Comparison of ENCODE assay signal across 8 mouse cellular contexts in genomic region chr7:29309749-29310148, GRCm38 (mm10). TPM values are rescaled to one million over a fixed set of nuclear protein-coding genes. Genes with fewer than 3 reads are reported as not detected.
DNase-seq lines count a peak whose midpoint lies in the region; ATAC-seq and TF ChIP-seq lines count a peak whose summit lies in the region.

No protein-coding gene starts in this region.

- peak overlapping the region; percentile 91 for H3K27ac ChIP-seq in layer of hippocampus, adult 2 months
- peak overlapping the region; percentile 33; the same call in 1 of the 2 replicates for H3K27ac ChIP-seq in embryonic facial prominence, embryonic 14.5 days (replicated peaks; ENCODE audit: low read depth, low read length)
- no peak overlapping the region for H3K27ac ChIP-seq in intestine, embryonic 16.5 days (ENCODE audit: low read length)
- H3K27ac ChIP-seq in neural tube, embryonic 13.5 days (replicated peaks): peak overlapping the region; percentile 79

- H3K4me1 ChIP-seq in embryonic facial prominence, embryonic 14.5 days (ENCODE audit: control insufficient read depth, insufficient read depth, low read length): peaks cover 36% of the 10 kb centered on the region
- H3K4me1 ChIP-seq in intestine, embryonic 16.5 days (ENCODE audit: control insufficient read depth, insufficient read depth, low read length): peaks cover 29% of the 10 kb centered on the region
- peaks cover 88% of the 10 kb centered on the region for H3K4me1 ChIP-seq in neural tube, embryonic 13.5 days (replicated peaks)

- no peak for TF ChIP-seq CTCF in layer of hippocampus, adult 2 months (conservative IDR thresholded peaks at IDR 0.05)

- H3K4me2 ChIP-seq in embryonic facial prominence, embryonic 14.5 days (ENCODE audit: low read depth, low read length): peak overlapping the region; percentile 97
- H3K4me2 ChIP-seq in intestine, embryonic 16.5 days (ENCODE audit: low read depth, low read length): peak overlapping the region; percentile 89
- peak overlapping the region; percentile 93 for H3K4me2 ChIP-seq in neural tube, embryonic 13.5 days

- 0 out of 2 replicates have a peak, but pooled peaks cover 8% of the 10 kb centered on the region for H3K27me3 ChIP-seq in embryonic facial prominence, embryonic 14.5 days (replicated peaks; ENCODE audit: control insufficient read depth, insufficient read depth, low read length)
- H3K27me3 ChIP-seq in intestine, embryonic 16.5 days (replicated peaks; ENCODE audit: control insufficient read depth, insufficient read depth, low read length): peaks cover 14% of the 10 kb centered on the region
- H3K27me3 ChIP-seq in neural tube, embryonic 13.5 days: no peaks in the 10 kb centered on the region

- H3K36me3 ChIP-seq in embryonic facial prominence, embryonic 14.5 days (ENCODE audit: control insufficient read depth, insufficient read depth, low read length): no peaks in the 10 kb centered on the region; the same call in 1 of the 2 replicates
- H3K36me3 ChIP-seq in intestine, embryonic 16.5 days (ENCODE audit: control insufficient read depth, insufficient read depth, low read length): no peaks in the 10 kb centered on the region
- peaks cover 33% of the 10 kb centered on the region for H3K36me3 ChIP-seq in neural tube, embryonic 13.5 days

- no peak for ATAC-seq in embryonic facial prominence, embryonic 14.5 days (ENCODE audit: low read depth)
- ATAC-seq in intestine, embryonic 16.5 days: no peak
- no peak for ATAC-seq in neural tube, embryonic 13.5 days (ENCODE audit: low read depth)
- no peak for ATAC-seq in megakaryocyte-erythroid progenitor cell, adult 5-6 weeks (replicated peaks; ENCODE audit: low FRiP score, low TSS enrichment, poor library complexity, severe bottlenecking)

- peak overlapping the region; percentile 73 for H3K4me3 ChIP-seq in layer of hippocampus, adult 2 months
- peak overlapping the region; percentile 68 for H3K4me3 ChIP-seq in embryonic facial prominence, embryonic 14.5 days (ENCODE audit: low read depth, low read length)
- H3K4me3 ChIP-seq in intestine, embryonic 16.5 days (ENCODE audit: low read length): peak overlapping the region; percentile 53
- H3K4me3 ChIP-seq in neural tube, embryonic 13.5 days: peak overlapping the region; percentile 74

- DNase-seq in layer of hippocampus, adult 2 months (ENCODE audit: low spot score in 2 of 2): no peak
- DNase-seq in layer of hippocampus, postnatal 25 days (ENCODE audit: extremely low spot score in 1 of 2, low spot score in 1 of 2): no peak
- no peak for DNase-seq in embryonic facial prominence, embryonic 14.5 days (ENCODE audit: low spot score)
- DNase-seq in spleen, postnatal 14 days (ENCODE audit: low spot score in 2 of 2): no peak
- DNase-seq in adrenal gland, postnatal 14 days: no peak

- H3K9me3 ChIP-seq in embryonic facial prominence, embryonic 14.5 days (ENCODE audit: control insufficient read depth, low read length): no peaks in the 10 kb centered on the region
- no peaks in the 10 kb centered on the region for H3K9me3 ChIP-seq in intestine, embryonic 16.5 days (ENCODE audit: control insufficient read depth, low read length)
- H3K9me3 ChIP-seq in neural tube, embryonic 13.5 days: no peaks in the 10 kb centered on the region

- WGBS in embryonic facial prominence, embryonic 14.5 days: 12% methylated on average over 5 of the region's 5 CpGs
- WGBS in intestine, embryonic 16.5 days: 10% methylated on average over 5 of the region's 5 CpGs
- 7% methylated on average over 5 of the region's 5 CpGs for WGBS in neural tube, embryonic 13.5 days

- H3K9ac ChIP-seq in embryonic facial prominence, embryonic 14.5 days (ENCODE audit: low read depth, low read length): peak overlapping the region; percentile 74
- peak overlapping the region; percentile 70 for H3K9ac ChIP-seq in intestine, embryonic 16.5 days (ENCODE audit: low read depth, low read length)
- H3K9ac ChIP-seq in neural tube, embryonic 13.5 days: peak overlapping the region; percentile 89

RNA-seq across cellular contexts. Expression of gene Dpf1, which starts 6.0 kb away (rescaled TPM):
- 100 to 1,000 TPM; 106 to 113 TPM for total RNA-seq in layer of hippocampus, adult 2 months (2021)
- 100 to 1,000 TPM; 100 to 111 TPM for total RNA-seq in layer of hippocampus, postnatal 25 days (2021)
- polyA plus RNA-seq in embryonic facial prominence, embryonic 14.5 days (2014; fragmentation: Nextera tagmentation; extraction: Ambion mirVana): 11.4 TPM in 2 replicates
- 6.2 and 6.8 TPM in 2 replicates for polyA plus RNA-seq in intestine, embryonic 16.5 days (2015; fragmentation: Nextera tagmentation; extraction: Ambion mirVana)
- 175 and 176 TPM in 2 replicates for polyA plus RNA-seq in neural tube, embryonic 13.5 days (2015; fragmentation: Nextera tagmentation; extraction: Ambion mirVana)
- total RNA-seq in megakaryocyte-erythroid progenitor cell, adult 5-6 weeks (2014; fragmentation: Nextera tagmentation): 2.5 and 2.9 TPM in 2 replicates
- total RNA-seq in megakaryocyte-erythroid progenitor cell, adult 5-6 weeks (2017): 0.19 and 14.6 TPM in 2 replicates
- 1.8 and 2.4 TPM in 2 replicates for total RNA-seq in adrenal gland, postnatal 14 days (2021)

RNA-seq across cellular contexts. Expression of gene Ppp1r14a, which starts 20.6 kb away (rescaled TPM):
- 10 to 100 TPM; 20.8 to 21.6 TPM for total RNA-seq in layer of hippocampus, adult 2 months (2021)
- 10 to 100 TPM; 28.5 to 30.7 TPM for total RNA-seq in layer of hippocampus, postnatal 25 days (2021)
- 11.6 and 13.8 TPM in 2 replicates for polyA plus RNA-seq in embryonic facial prominence, embryonic 14.5 days (2014; fragmentation: Nextera tagmentation; extraction: Ambion mirVana)
- 40.8 and 45.2 TPM in 2 replicates for polyA plus RNA-seq in intestine, embryonic 16.5 days (2015; fragmentation: Nextera tagmentation; extraction: Ambion mirVana)
- polyA plus RNA-seq in neural tube, embryonic 13.5 days (2015; fragmentation: Nextera tagmentation; extraction: Ambion mirVana): 24.8 and 28.4 TPM in 2 replicates
- total RNA-seq in megakaryocyte-erythroid progenitor cell, adult 5-6 weeks (2014; fragmentation: Nextera tagmentation): not detected in 2 replicates
- total RNA-seq in megakaryocyte-erythroid progenitor cell, adult 5-6 weeks (2017): not detected in 2 replicates
- total RNA-seq in adrenal gland, postnatal 14 days (2021): 10.9 and 12.4 TPM in 2 replicates

RNA-seq across cellular contexts. Expression of gene Spint2, which starts 28.0 kb away (rescaled TPM):
- 10 to 100 TPM; 18.3 to 21.7 TPM for total RNA-seq in layer of hippocampus, adult 2 months (2021)
- total RNA-seq in layer of hippocampus, postnatal 25 days (2021): 10 to 100 TPM; 17.6 to 19.2 TPM
- 116 and 120 TPM in 2 replicates for polyA plus RNA-seq in embryonic facial prominence, embryonic 14.5 days (2014; fragmentation: Nextera tagmentation; extraction: Ambion mirVana)
- polyA plus RNA-seq in intestine, embryonic 16.5 days (2015; fragmentation: Nextera tagmentation; extraction: Ambion mirVana): 626 and 672 TPM in 2 replicates
- 28.8 and 31.3 TPM in 2 replicates for polyA plus RNA-seq in neural tube, embryonic 13.5 days (2015; fragmentation: Nextera tagmentation; extraction: Ambion mirVana)
- 34.9 and 39.2 TPM in 2 replicates for total RNA-seq in megakaryocyte-erythroid progenitor cell, adult 5-6 weeks (2014; fragmentation: Nextera tagmentation)
- 28.1 and 35.4 TPM in 2 replicates for total RNA-seq in megakaryocyte-erythroid progenitor cell, adult 5-6 weeks (2017)
- total RNA-seq in adrenal gland, postnatal 14 days (2021): 29.0 and 31.5 TPM in 2 replicates

Comparison
In these comparisons a context has a peak if more than half of its experiments do, and no peak if none do; other contexts are left out.
1. RNA of gene Dpf1, which starts 6.0 kb away (total RNA-seq): 106 to 113 TPM in layer of hippocampus, adult 2 months and 100 to 111 TPM in layer of hippocampus, postnatal 25 days; 0.19 to 14.6 TPM in megakaryocyte-erythroid progenitor cell, adult 5-6 weeks and 1.8 to 2.4 TPM in adrenal gland, postnatal 14 days; every median in the first group is over 4 times any median in the second.
2. RNA of gene Ppp1r14a, which starts 20.6 kb away (total RNA-seq): 28.5 to 30.7 TPM in layer of hippocampus, postnatal 25 days, 20.8 to 21.6 TPM in layer of hippocampus, adult 2 months and 10.9 to 12.4 TPM in adrenal gland, postnatal 14 days; not detected in megakaryocyte-erythroid progenitor cell, adult 5-6 weeks; every median in the first group is over 10 times any median in the second.
3. Peak in every context shown above with its lines, with median percentiles within 50 percentile points of each other: H3K4me3 ChIP-seq, H3K4me2 ChIP-seq and H3K9ac ChIP-seq.